Mouse (Mus musculus) brain, adult 2 months (tissue): Measurements from ENCODE around the gene Kri1.
"Not testable (repeated sequence)": the region's sequence is repeated elsewhere in the genome, so short reads cannot be mapped to it uniquely, and the experiment has no call there.

Experiments
- DNase-seq: peaks from one replicate; pipeline ENCODE4 v3.0.0; 2011; ENCODE audit warnings: low read depth, low spot score

Gene Kri1

GRCm38 (mm10) chr9:21287571-21288402 lies at the start of gene Kri1:
Kri1 (minus strand) TSS chr9:21287969.
- peak; percentile 100 for DNase-seq

- DNase-seq = no peak
Observed at GRCm38 (mm10) chr9:21336491-21336890, 48.7 kb upstream of the Kri1 start.

GRCm38 (mm10) chr9:21335391-21335790 lies 47.6 kb upstream of the Kri1 start:
- DNase-seq = no peak

GRCm38 (mm10) chr9:21334747-21335146 lies 47.0 kb upstream of the Kri1 start:
- DNase-seq = no peak

- no peak for DNase-seq
Observed at GRCm38 (mm10) chr9:21333523-21333922, 45.8 kb upstream of the Kri1 start.

GRCm38 (mm10) chr9:21332161-21333061 lies 44.6 kb upstream of the Kri1 start:
- DNase-seq = no peak

- DNase-seq = no peak
Observed at GRCm38 (mm10) chr9:21331365-21332140, 43.8 kb upstream of the Kri1 start.

GRCm38 (mm10) chr9:21329699-21330289 lies 42.0 kb upstream of the Kri1 start:
- no peak for DNase-seq

- DNase-seq = peak; percentile 14
Observed at GRCm38 (mm10) chr9:21329041-21329440, 41.3 kb upstream of the Kri1 start.

- peak; percentile 16 for DNase-seq
Observed at GRCm38 (mm10) chr9:21328041-21328440, 40.3 kb upstream of the Kri1 start.

- DNase-seq = peak; percentile 11
Observed at GRCm38 (mm10) chr9:21327569-21327968, 39.8 kb upstream of the Kri1 start.

GRCm38 (mm10) chr9:21324269-21324668 lies 36.5 kb upstream of the Kri1 start:
- DNase-seq = peak; percentile 10

GRCm38 (mm10) chr9:21322917-21323297 lies 35.1 kb upstream of the Kri1 start:
- DNase-seq = not testable (repeated sequence)

GRCm38 (mm10) chr9:21322211-21322916 lies 34.6 kb upstream of the Kri1 start:
- DNase-seq = peak; percentile 70

- DNase-seq = peak; percentile 32
Observed at GRCm38 (mm10) chr9:21321513-21321835, 33.7 kb upstream of the Kri1 start.

- DNase-seq = peak; percentile 87
Observed at GRCm38 (mm10) chr9:21320619-21321512, 33.1 kb upstream of the Kri1 start, which contains the start of gene Slc44a2. Slc44a2 (plus strand) TSS chr9:21320698.

- no peak for DNase-seq
Observed at GRCm38 (mm10) chr9:21320280-21320618, 32.5 kb upstream of the Kri1 start.

- DNase-seq = no peak
Observed at GRCm38 (mm10) chr9:21319503-21319902, 31.7 kb upstream of the Kri1 start.

- DNase-seq = no peak
Observed at GRCm38 (mm10) chr9:21318792-21319191, 31.0 kb upstream of the Kri1 start.

- no peak for DNase-seq
Observed at GRCm38 (mm10) chr9:21316696-21317095, 28.9 kb upstream of the Kri1 start.
